Mouse (Mus musculus): ENCODE measurements at regions not wholly inside any gene's neighbourhood (a gene's known extent, or its start where the extent isn't known, plus 50 kb on each side); places are given as distances from the start of the nearest gene placed in this dataset.

GRCm38 (mm10) chr13:45165159-45165558 lies 86.7 kb downstream of the Gm9817 start:
- TF ChIP-seq CTCF (IDR thresholded peaks at IDR 0.05; ENCODE audit: control insufficient read depth, insufficient read depth, low read length) (peak; percentile 32; the same call in 1 of the 2 replicates), POLR2A (IDR thresholded peaks at IDR 0.05; ENCODE audit: borderline replicate concordance, control insufficient read depth, low read depth, low read length) (no peak)
